Mouse (Mus musculus) kidney, adult 8-10 months (tissue): Measurements from ENCODE around the gene Actr3.

Experiments used
- DNase-seq, 2 experiments: peaks; one replicate each; pipeline ENCODE4 v3.0.0; 2022

Actr3 gene

DNA sequence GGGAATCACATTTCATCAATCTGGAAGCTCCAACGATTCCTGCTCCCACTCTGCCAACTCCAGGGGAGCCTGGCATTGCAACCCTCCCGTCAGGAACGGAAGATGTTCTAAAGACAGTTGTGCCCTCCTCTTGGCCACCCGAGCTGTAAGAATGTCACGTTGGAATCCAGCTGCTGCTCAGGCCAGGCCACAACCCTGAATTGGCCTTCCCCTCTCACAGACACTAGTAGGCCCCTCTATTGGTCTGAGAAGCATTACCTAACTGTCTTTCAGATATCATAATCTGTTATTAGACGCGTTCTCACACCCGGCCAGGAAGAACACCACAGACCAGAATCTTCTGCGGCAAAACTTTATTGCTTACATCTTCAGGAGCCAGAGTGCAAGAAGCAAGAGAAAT is 89.7 kb downstream of the Actr3 start:
- no peak for DNase-seq

DNA sequence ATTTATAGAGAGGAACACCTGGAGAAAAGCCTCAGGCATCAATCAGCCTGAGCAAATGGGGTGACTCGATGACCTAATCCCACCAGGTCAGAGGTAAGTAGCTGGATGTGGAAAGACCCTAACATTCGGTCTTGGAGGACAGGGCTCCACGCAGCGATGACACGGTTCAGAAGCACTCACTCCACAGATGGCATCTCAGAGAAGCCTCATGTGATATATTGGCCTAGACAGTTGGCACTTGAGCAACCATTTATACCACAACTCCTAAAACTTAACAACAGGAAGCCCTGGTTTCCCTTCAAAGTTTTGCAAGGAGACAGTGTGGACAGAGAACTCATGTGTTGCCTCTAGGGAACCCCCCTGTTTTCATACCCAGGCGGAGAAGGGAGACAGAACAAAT is 90.1 kb downstream of the Actr3 start:
- DNase-seq = no peak

DNA sequence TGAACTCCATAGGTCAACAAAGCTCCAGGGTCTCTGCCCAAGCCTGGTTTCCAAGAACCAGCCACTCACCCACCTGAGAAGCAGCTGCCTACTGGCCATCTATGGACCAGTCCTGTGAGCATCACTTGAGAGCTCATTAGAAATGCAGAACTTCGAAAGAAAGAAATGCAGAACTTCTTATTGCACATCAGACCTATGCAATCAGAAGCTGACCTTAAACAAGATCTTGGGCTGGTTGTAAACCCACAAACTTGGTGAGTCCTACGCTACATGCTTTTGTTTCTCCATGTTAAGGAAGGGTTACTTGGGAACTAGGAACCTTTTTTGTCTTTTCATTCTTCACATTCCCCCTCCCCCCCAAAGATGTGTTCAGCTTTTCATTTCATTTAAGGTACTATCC is 92.4 kb downstream of the Actr3 start:
- DNase-seq = no peak
